Mouse (Mus musculus) lung, postnatal 0 days (tissue): ENCODE data around the gene Ell2.

Experiments used
- CTCF ChIP-seq: IDR thresholded peaks from 2 replicates; pipeline ENCODE4 v1.5.1; 2016; ENCODE audit warnings: antibody characterized with exemption, mild to moderate bottlenecking
- EP300 ChIP-seq: IDR thresholded peaks from 2 replicates; pipeline ENCODE4 v1.6.1; 2016; ENCODE audit warnings: antibody characterized with exemption, mild to moderate bottlenecking, control low read depth

DNA sequence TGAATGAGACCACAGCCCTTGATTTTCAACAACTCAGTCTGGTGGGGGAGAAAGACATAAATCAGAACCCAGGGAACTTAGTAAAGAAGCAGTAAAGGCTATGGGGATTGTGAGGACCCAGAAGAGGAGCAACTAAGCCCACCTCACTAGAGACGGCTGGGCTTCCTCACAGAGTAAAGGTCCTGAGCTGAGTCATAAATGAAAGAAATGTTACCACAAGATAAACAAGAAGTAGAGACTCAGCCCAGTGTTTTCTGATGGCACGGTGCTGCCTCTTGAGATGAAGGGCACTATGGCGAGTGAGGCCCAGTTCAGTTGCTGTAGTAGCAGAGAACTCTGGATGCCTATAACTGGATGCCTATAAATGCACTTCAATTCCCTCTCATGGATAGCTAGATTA, 32.4 kb downstream of the Ell2 start:
- TF ChIP-seq CTCF (no peak), EP300 (no peak)
